Mouse (Mus musculus) liver, embryonic 13.5 days (tissue): ENCODE measurements at regions not wholly inside any gene's neighbourhood (a gene's known extent, or its start where the extent isn't known, plus 50 kb on each side); places are given as distances from the start of the nearest gene placed in this dataset.

Experiments
- ATAC-seq: fragments of 200-750 bp; cut with Nextera tagmentation; 2 replicates; pipeline ENCODE4 v1.8.0; 2017; ENCODE audit warnings: low read depth, mild to moderate bottlenecking, moderate number of reproducible peaks, moderate library complexity
- DNase-seq: peaks from one replicate; pipeline ENCODE4 v3.0.0; 2022
- H3K27ac ChIP-seq: fragments of 300-500 bp; sonication (generic); 2 replicates; pipeline ENCODE4 v1.5.1; 2015; ENCODE audit warnings: moderate library complexity, mild to moderate bottlenecking, inconsistent platforms
- H3K27me3 ChIP-seq: fragments of 300-500 bp; sonication (generic); 2 replicates; pipeline ENCODE4 v1.6.1; 2015; ENCODE audit warnings: mild to moderate bottlenecking, inconsistent platforms
- H3K36me3 ChIP-seq: fragments of 300-500 bp; sonication (generic); 2 replicates; pipeline ENCODE4 v1.6.1; 2015; ENCODE audit warnings: mild to moderate bottlenecking, inconsistent platforms
- H3K4me1 ChIP-seq: fragments of 300-500 bp; sonication (generic); replicated peaks from 2 replicates; pipeline ENCODE4 v1.6.1; 2015; ENCODE audit warnings: inconsistent platforms
- H3K4me2 ChIP-seq: fragments of 300-500 bp; sonication (generic); 2 replicates; pipeline ENCODE4 v1.6.1; 2015; ENCODE audit warnings: inconsistent platforms, mild to moderate bottlenecking, moderate library complexity
- H3K4me3 ChIP-seq: fragments of 300-500 bp; sonication (generic); replicated peaks from 2 replicates; pipeline ENCODE4 v1.5.1; 2015; ENCODE audit warnings: mild to moderate bottlenecking, inconsistent platforms
- H3K9ac ChIP-seq: fragments of 300-500 bp; sonication (generic); 2 replicates; pipeline ENCODE4 v1.6.1; 2015; ENCODE audit warnings: mild to moderate bottlenecking, inconsistent platforms
- H3K9me3 ChIP-seq: fragments of 300-500 bp; sonication (generic); replicated peaks from 2 replicates; pipeline ENCODE4 v1.6.1; 2016; ENCODE audit warnings: inconsistent platforms
- WGBS: fragments of 180-500 bp; shearing (Covaris S2); methylation state at CpG from one replicate; pipeline ENCODE4 v1.1.7; 2015; ENCODE audit not compliant: insufficient replicate concordance; 5-methylcytosine and 5-hydroxymethylcytosine counted together

GRCm38 (mm10) chr4:80002738-80003635 lies 830.9 kb upstream of the Tyrp1 start:
- H3K4me3 ChIP-seq = no peak overlapping the region
- H3K9ac ChIP-seq = no peak overlapping the region
- H3K27ac ChIP-seq = no peak overlapping the region
- H3K4me1 ChIP-seq = no peaks in the 10 kb centered on the region
- ATAC-seq (peak; percentile 100), DNase-seq (no peak)
- 77% methylated on average over 14 of the region's 14 CpGs for WGBS
- H3K9me3 ChIP-seq = no peaks in the 10 kb centered on the region
- no peaks in the 10 kb centered on the region for H3K36me3 ChIP-seq
- H3K27me3 ChIP-seq = no peaks in the 10 kb centered on the region
- no peak overlapping the region for H3K4me2 ChIP-seq

DNA sequence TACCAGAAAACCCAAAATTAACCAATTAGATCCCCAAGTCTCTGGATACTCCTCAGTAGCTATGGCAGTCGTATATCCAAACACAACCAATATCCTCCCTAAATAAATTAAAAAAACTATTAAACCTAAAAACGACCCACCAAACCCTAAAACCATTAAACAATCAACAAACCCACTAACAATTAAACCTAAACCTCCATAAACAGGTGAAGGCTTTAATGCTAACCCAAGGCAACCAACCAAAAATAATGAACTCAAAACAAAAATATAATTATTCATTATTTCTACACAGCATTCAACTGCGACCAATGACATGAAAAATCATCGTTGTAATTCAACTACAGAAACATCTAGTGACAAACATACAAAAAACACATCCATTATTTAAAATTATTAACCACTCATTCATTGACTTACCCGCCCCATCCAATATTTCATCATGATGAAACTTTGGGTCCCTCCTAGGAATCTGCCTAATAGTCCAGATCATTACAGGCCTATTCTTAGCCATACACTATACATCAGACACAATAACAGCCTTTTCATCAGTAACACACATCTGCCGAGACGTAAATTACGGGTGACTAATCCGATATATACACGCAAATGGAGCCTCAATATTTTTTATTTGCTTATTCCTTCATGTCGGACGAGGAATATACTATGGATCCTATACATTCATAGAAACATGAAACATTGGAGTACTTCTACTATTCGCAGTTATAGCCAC lies 830.1 kb upstream of the Tyrp1 start:
- no peaks in the 10 kb centered on the region for H3K27me3 ChIP-seq
- no peak overlapping the region for H3K27ac ChIP-seq
- no peaks in the 10 kb centered on the region for H3K4me1 ChIP-seq
- H3K36me3 ChIP-seq = no peaks in the 10 kb centered on the region
- no peak overlapping the region for H3K4me3 ChIP-seq
- no peak overlapping the region for H3K4me2 ChIP-seq
- ATAC-seq = peak; percentile 83
- DNase-seq = no peak
- 70% methylated on average over 13 of the region's 13 CpGs for WGBS
- H3K9ac ChIP-seq = no peak overlapping the region
- H3K9me3 ChIP-seq = no peaks in the 10 kb centered on the region

GRCm38 (mm10) chr4:80004366-80004700 lies 829.6 kb upstream of the Tyrp1 start:
- Histone ChIP-seq H3K36me3 (no peaks in the 10 kb centered on the region), H3K27ac (no peak overlapping the region), H3K27me3 (no peaks in the 10 kb centered on the region), H3K4me2 (no peak overlapping the region), H3K4me1 (no peaks in the 10 kb centered on the region), H3K4me3 (no peak overlapping the region), H3K9me3 (no peaks in the 10 kb centered on the region), H3K9ac (no peak overlapping the region)
- no peak for DNase-seq
- ATAC-seq = no peak
- WGBS = 70% methylated on average over 4 of the region's 4 CpGs

GRCm38 (mm10) chr4:80004788-80005187 lies 829.1 kb upstream of the Tyrp1 start:
- Histone ChIP-seq H3K9ac (no peak overlapping the region), H3K36me3 (no peaks in the 10 kb centered on the region), H3K27me3 (no peaks in the 10 kb centered on the region), H3K9me3 (no peaks in the 10 kb centered on the region), H3K27ac (no peak overlapping the region), H3K4me2 (no peak overlapping the region), H3K4me3 (no peak overlapping the region), H3K4me1 (no peaks in the 10 kb centered on the region)
- WGBS = 85% methylated on average over 4 of the region's 4 CpGs
- ATAC-seq (no peak), DNase-seq (no peak)

DNA sequence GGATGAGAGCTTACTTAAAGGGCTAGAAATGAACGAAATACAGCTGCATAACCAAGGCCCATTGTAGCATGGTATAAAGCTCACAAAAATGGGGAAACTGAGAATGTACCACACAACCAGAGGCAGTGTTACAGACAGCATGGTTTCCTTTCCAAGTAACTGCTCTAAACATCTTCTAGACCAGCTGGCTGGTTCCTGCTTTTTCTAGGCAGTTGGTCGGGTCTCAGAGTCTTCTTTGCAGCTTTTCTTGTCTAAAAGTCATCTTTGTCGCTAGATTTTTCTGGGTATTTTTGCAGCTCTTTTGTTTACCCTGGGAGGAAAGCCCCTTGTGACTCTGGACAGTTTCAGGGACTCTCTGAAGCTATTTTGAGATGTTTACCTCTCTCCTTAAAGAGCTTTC lies 806.0 kb upstream of the Tyrp1 start:
- no peaks in the 10 kb centered on the region for H3K9me3 ChIP-seq
- WGBS = 46% methylated on average over 3 of the region's 3 CpGs
- no peaks in the 10 kb centered on the region for H3K36me3 ChIP-seq
- H3K4me3 ChIP-seq = no peak overlapping the region
- DNase-seq = no peak
- H3K27ac ChIP-seq = no peak overlapping the region
- H3K27me3 ChIP-seq = no peaks in the 10 kb centered on the region
- no peak overlapping the region for H3K9ac ChIP-seq
- ATAC-seq = no peak
- no peak overlapping the region for H3K4me2 ChIP-seq
- no peaks in the 10 kb centered on the region for H3K4me1 ChIP-seq

GRCm38 (mm10) chr4:80047956-80048355 lies 786.0 kb upstream of the Tyrp1 start:
- no peak overlapping the region for H3K9ac ChIP-seq
- no peak for ATAC-seq

More at GRCm38 (mm10) chr4:80047956-80048355, 786.0 kb upstream of the Tyrp1 start:
- Histone ChIP-seq H3K4me3 (no peak overlapping the region), H3K4me2 (no peak overlapping the region), H3K27me3 (no peaks in the 10 kb centered on the region), H3K27ac (no peak overlapping the region), H3K9me3 (no peaks in the 10 kb centered on the region), H3K36me3 (no peaks in the 10 kb centered on the region), H3K4me1 (no peaks in the 10 kb centered on the region)
- DNase-seq = no peak
- WGBS = 54% methylated on average over 6 of the region's 6 CpGs
